Mouse (Mus musculus): ENCODE results near the gene Evl.
"Not testable (repeated sequence)": the region's sequence is repeated elsewhere in the genome, so short reads cannot be mapped to it uniquely, and the experiment has no call there.

Gene Evl

GRCm38 (mm10) chr12:108554120-108554841 is at the start of gene Evl:
TSS of gene Evl (plus strand) at chr12:108554720.
- peak; percentile 82 for DNase-seq

- no peak for DNase-seq
Measured at GRCm38 (mm10) chr12:108505846-108506245, 48.7 kb upstream of the Evl start.

- DNase-seq = not testable (repeated sequence)
Measured at GRCm38 (mm10) chr12:108507046-108507445, 47.5 kb upstream of the Evl start.

GRCm38 (mm10) chr12:108510571-108510970 is 43.9 kb upstream of the Evl start:
- DNase-seq = no peak

GRCm38 (mm10) chr12:108511009-108511408 is 43.5 kb upstream of the Evl start:
- DNase-seq = no peak

- DNase-seq = no peak
Measured at GRCm38 (mm10) chr12:108515464-108515863, 39.1 kb upstream of the Evl start.

GRCm38 (mm10) chr12:108519374-108519773 is 35.1 kb upstream of the Evl start:
- no peak for DNase-seq

GRCm38 (mm10) chr12:108529214-108529613 is 25.3 kb upstream of the Evl start:
- DNase-seq = no peak

- no peak for DNase-seq
Measured at GRCm38 (mm10) chr12:108534484-108534883, 20.0 kb upstream of the Evl start.

- no peak for DNase-seq
Measured at GRCm38 (mm10) chr12:108536461-108536860, 18.1 kb upstream of the Evl start.

GRCm38 (mm10) chr12:108541088-108541487 is 13.4 kb upstream of the Evl start:
- peak; percentile 23 for DNase-seq

- DNase-seq = no peak
Measured at GRCm38 (mm10) chr12:108546508-108547153, 7.9 kb upstream of the Evl start.

- no peak for DNase-seq
Measured at GRCm38 (mm10) chr12:108547251-108547875, 7.2 kb upstream of the Evl start.

GRCm38 (mm10) chr12:108551731-108552130 is 2.8 kb upstream of the Evl start:
- DNase-seq = no peak

GRCm38 (mm10) chr12:108553079-108553478 is 1.4 kb upstream of the Evl start:
- peak; percentile 19 for DNase-seq

GRCm38 (mm10) chr12:108554861-108555556 is 489 bp downstream of the Evl start:
- peak; percentile 44 for DNase-seq

GRCm38 (mm10) chr12:108558194-108558593 is 3.7 kb downstream of the Evl start:
- DNase-seq = no peak

GRCm38 (mm10) chr12:108563238-108563637 is 8.7 kb downstream of the Evl start:
- DNase-seq = no peak

GRCm38 (mm10) chr12:108564910-108565506 is 10.5 kb downstream of the Evl start:
- no peak for DNase-seq

GRCm38 (mm10) chr12:108579156-108579871 is 24.8 kb downstream of the Evl start:
- DNase-seq = no peak

- DNase-seq = peak; percentile 41
Measured at GRCm38 (mm10) chr12:108583775-108584174, 29.3 kb downstream of the Evl start.

GRCm38 (mm10) chr12:108590131-108590530 is 35.6 kb downstream of the Evl start:
- no peak for DNase-seq

Measured in cerebellum, adult 11-12 months (tissue).